Mouse (Mus musculus): ENCODE measurements around the gene Mrpl35. TPM values are rescaled to one million over a fixed set of nuclear protein-coding genes. Genes with fewer than 3 reads are reported as not detected.

Mrpl35 gene
- polyA plus RNA-seq, 1 experiment from 2014 or later: 61.9 TPM

Other genes with a start within 250 kb of the Mrpl35 start
- 27.7 and 34.9 TPM in 2 replicates for gene Kdm3a, start 194.0 kb downstream of the Mrpl35 start, polyA plus RNA-seq (2014; fragmentation: Nextera tagmentation; extraction: Ambion mirVana)
- gene Reep1, start 119.4 kb downstream of the Mrpl35 start, polyA plus RNA-seq (2014; fragmentation: Nextera tagmentation; extraction: Ambion mirVana): 28.4 and 29.3 TPM in 2 replicates
- gene Immt, start 4.4 kb upstream of the Mrpl35 start, polyA plus RNA-seq (2014; fragmentation: Nextera tagmentation; extraction: Ambion mirVana): 160 and 176 TPM in 2 replicates
- 84.6 and 92.6 TPM in 2 replicates for gene Ptcd3, start 81.8 kb upstream of the Mrpl35 start, polyA plus RNA-seq (2014; fragmentation: Nextera tagmentation; extraction: Ambion mirVana)
- 28.9 and 31.5 TPM in 2 replicates for gene Polr1a, start 82.1 kb upstream of the Mrpl35 start, polyA plus RNA-seq (2014; fragmentation: Nextera tagmentation; extraction: Ambion mirVana)